Mouse (Mus musculus): ENCODE data around the gene Myo18a.

GRCm38 (mm10) chr11:77893283-77893682 lies 130.2 kb downstream of the Myo18a start:
- TF ChIP-seq POLR2A (IDR thresholded peaks at IDR 0.05; ENCODE audit: control insufficient read depth, low read depth, low read length) (no peak), CTCF (IDR thresholded peaks at IDR 0.05; ENCODE audit: control insufficient read depth, insufficient read depth, insufficient replicate concordance, low read depth, low read length) (no peak)

Measured in testis, adult 2 months (tissue).